In genomic region chr13:46261244-46261643, GRCm38 (mm10) we compare ENCODE assay signal across 28 mouse cellular contexts. TPM values are rescaled to one million over a fixed set of nuclear protein-coding genes. Genes with fewer than 3 reads are reported as not detected.
A peak's percentile ranks its signal among the peaks of the same experiment; 100 is the strongest.
DNase-seq lines count a peak whose midpoint lies in the region; ATAC-seq lines count a peak whose summit lies in the region.
"Had no signal": no experiment of that assay in that cellular context is flagged by ENCODE, and none has a peak within 500 bp of the region (broad histone marks: within the 10 kb centered on the region; RNA-seq: fewer than 3 reads in every experiment).

No protein-coding gene starts in this region.

- ATAC-seq in kidney, embryonic 14.5 days (ENCODE audit: low FRiP score, low TSS enrichment): no peak
- ATAC-seq in granulocyte monocyte progenitor cell, adult 5-6 weeks (replicated peaks; ENCODE audit: poor library complexity, severe bottlenecking): no peak
- ATAC-seq: forebrain, embryonic 14.5 days; forebrain, embryonic 16.5 days; Patski had no signal

- H3K27ac ChIP-seq in kidney, embryonic 14.5 days (ENCODE audit: low read depth, low read length): no peak overlapping the region
- H3K27ac ChIP-seq: embryonic facial prominence, embryonic 13.5 days; embryonic facial prominence, embryonic 15.5 days; forebrain, embryonic 10.5 days; forebrain, embryonic 12.5 days had no signal

- H3K36me3 ChIP-seq in kidney, embryonic 14.5 days (ENCODE audit: control insufficient read depth, insufficient read depth, low read length): no peaks in the 10 kb centered on the region
- H3K36me3 ChIP-seq: embryonic facial prominence, embryonic 13.5 days; embryonic facial prominence, embryonic 15.5 days; forebrain, embryonic 10.5 days; forebrain, embryonic 12.5 days; G1E had no signal

- H3K4me1 ChIP-seq in kidney, embryonic 14.5 days (ENCODE audit: control insufficient read depth, insufficient read depth, low read length): no peaks in the 10 kb centered on the region
- H3K4me1 ChIP-seq: embryonic facial prominence, embryonic 13.5 days; embryonic facial prominence, embryonic 15.5 days; forebrain, embryonic 10.5 days; forebrain, embryonic 12.5 days had no signal

- H3K4me3 ChIP-seq in kidney, embryonic 14.5 days (ENCODE audit: low read length): no peak overlapping the region
- H3K4me3 ChIP-seq: embryonic facial prominence, embryonic 13.5 days; embryonic facial prominence, embryonic 15.5 days; erythroblast, embryonic 14.5 days; forebrain, embryonic 10.5 days; forebrain, embryonic 12.5 days had no signal

- no peak overlapping the region for H3K4me2 ChIP-seq in kidney, embryonic 14.5 days (replicated peaks; ENCODE audit: low read depth, low read length)
- H3K4me2 ChIP-seq: embryonic facial prominence, embryonic 13.5 days; embryonic facial prominence, embryonic 15.5 days; forebrain, embryonic 12.5 days had no signal

- H3K9ac ChIP-seq in kidney, embryonic 14.5 days (ENCODE audit: low read depth, low read length): no peak overlapping the region
- H3K9ac ChIP-seq: embryonic facial prominence, embryonic 13.5 days; embryonic facial prominence, embryonic 15.5 days; forebrain, embryonic 12.5 days had no signal

- WGBS in kidney, embryonic 14.5 days: 66% methylated on average over 3 of the region's 3 CpGs

- H3K27me3 ChIP-seq in kidney, embryonic 14.5 days (ENCODE audit: control insufficient read depth, insufficient read depth, low read length): no peaks in the 10 kb centered on the region
- H3K27me3 ChIP-seq: embryonic facial prominence, embryonic 13.5 days; embryonic facial prominence, embryonic 15.5 days; forebrain, embryonic 12.5 days; Patski had no signal

- no peaks in the 10 kb centered on the region for H3K9me3 ChIP-seq in kidney, embryonic 14.5 days (ENCODE audit: control insufficient read depth, low read length)
- H3K9me3 ChIP-seq: embryonic facial prominence, embryonic 13.5 days; embryonic facial prominence, embryonic 15.5 days; forebrain, embryonic 10.5 days; forebrain, embryonic 12.5 days; G1E had no signal

- DNase-seq in ES-CJ7 (ENCODE audit: low read depth, low spot score) (peak; percentile 61), R1 (ENCODE audit: low read depth, low spot score) (peak; percentile 69), ZHBTc4 (ENCODE audit: low read depth, low spot score) (peak; percentile 68)
- DNase-seq: adrenal gland, adult 2 months; adrenal gland, postnatal 10 days; adrenal gland, postnatal 25 days; cerebellum, adult 11 months; cerebellum, adult 18-20 months; cerebellum, adult 8-10 months; cerebellum, adult 9-11 months; cerebellum, postnatal 14 days; cerebellum, postnatal 36 days; embryo, embryonic 11 days had no signal

RNA-seq across cellular contexts. Expression of gene Stmnd1, which starts 12.3 kb away (rescaled TPM):
- polyA plus RNA-seq in kidney, embryonic 14.5 days (2014; fragmentation: Nextera tagmentation; extraction: Ambion mirVana): 0.47 and 0.57 TPM in 2 replicates
- total RNA-seq in granulocyte monocyte progenitor cell, adult 5-6 weeks (2014; fragmentation: Nextera tagmentation): not detected in 2 replicates
- not detected in 2 replicates for total RNA-seq in granulocyte monocyte progenitor cell, adult 5-6 weeks (2017)
- total RNA-seq: adrenal gland, adult 2 months; adrenal gland, postnatal 25 days; common myeloid progenitor, adult 5-6 weeks; G1E had no signal
- polyA plus RNA-seq: adrenal gland, adult 2 months; brain, embryonic 14.5 days; embryonic facial prominence, embryonic 11.5 days; embryonic facial prominence, embryonic 13.5 days; erythroblast, embryonic 14.5 days; forebrain, embryonic 10.5 days; forebrain, embryonic 12.5 days; forebrain, embryonic 14.5 days; forebrain, embryonic 16.5 days; frontal cortex, adult 2 months; G1E; Patski had no signal
